Mouse (Mus musculus): ENCODE results near the gene Dcun1d1.

The Dcun1d1 gene

DNA sequence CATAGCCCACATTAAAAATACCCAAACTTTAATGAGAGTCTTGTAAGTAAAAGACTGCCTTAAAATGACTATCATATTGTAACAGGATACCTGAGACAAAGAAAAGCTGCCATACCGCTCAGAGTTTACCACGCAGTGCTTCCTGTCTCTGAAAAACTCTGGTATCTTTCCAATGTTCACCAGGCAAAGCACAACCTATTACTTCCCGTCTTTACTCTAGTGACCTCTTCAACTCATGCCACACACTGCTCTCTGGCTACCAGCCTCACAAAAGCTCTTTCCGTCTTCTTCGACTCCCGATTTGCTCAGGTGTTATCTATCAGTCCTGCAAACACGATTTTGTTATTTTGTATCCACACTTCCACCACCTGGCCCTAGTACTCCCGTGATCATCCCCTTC is 7.4 kb downstream of the Dcun1d1 start:
- DNase-seq, result no peak

DNA sequence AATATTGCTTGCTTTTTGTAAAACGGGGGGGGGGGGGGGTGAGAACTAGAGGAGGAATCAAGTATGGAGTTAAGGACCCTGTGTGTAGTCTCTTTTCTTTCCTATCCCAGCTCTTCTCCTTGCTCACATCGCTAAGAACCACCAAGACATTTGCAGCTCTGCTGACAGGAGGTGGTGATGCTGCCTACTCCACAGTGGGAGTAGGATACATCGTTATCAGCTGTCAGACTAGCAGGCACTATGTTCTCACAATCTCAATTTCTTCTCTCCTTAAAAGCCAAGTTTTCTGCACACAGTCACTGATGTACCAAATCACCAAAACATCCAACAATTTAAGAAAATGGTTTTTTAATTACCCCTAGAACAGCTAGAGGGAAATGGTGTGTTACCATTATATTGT is 7.8 kb downstream of the Dcun1d1 start:
- DNase-seq, result no peak

DNA sequence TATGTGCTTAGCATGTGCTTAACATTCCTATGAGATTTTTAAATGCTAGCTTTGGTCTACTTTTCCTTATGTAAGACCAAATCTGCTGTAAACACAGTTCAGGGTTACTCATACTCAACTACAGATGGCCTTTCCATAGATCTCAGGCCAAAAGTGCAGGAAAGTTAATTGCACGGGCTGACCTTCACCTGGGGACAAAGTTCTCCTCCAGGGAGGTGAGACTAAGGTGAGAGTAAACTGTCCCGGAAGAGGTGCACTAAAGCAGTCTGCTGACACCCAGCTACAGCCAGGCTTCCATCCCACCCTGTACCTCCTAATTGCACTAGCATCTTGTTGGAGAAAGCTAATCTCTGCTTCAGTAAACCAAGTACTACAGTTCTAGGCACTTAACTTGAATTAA is 11.4 kb downstream of the Dcun1d1 start:
- DNase-seq, result no peak

DNA sequence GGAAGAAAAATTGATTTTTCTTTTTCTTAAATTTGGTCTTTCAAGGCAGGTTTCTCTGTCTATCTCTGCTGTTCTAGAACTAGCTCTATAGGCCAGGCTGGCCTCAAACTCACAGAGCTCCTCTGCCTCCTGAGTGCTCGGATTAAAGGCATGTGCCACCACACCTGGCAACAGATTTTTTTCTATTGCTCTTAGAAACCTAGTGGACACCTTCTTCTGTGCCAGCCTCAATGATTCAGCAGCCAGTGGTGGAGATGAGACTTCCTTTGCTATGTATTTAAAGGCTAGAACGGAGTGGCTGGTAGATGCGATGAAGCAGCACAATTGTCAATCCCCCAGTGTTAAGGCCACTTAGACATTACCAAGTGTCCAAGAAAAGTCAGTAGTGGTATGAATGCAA is 13.2 kb downstream of the Dcun1d1 start:
- DNase-seq, result no peak

DNA sequence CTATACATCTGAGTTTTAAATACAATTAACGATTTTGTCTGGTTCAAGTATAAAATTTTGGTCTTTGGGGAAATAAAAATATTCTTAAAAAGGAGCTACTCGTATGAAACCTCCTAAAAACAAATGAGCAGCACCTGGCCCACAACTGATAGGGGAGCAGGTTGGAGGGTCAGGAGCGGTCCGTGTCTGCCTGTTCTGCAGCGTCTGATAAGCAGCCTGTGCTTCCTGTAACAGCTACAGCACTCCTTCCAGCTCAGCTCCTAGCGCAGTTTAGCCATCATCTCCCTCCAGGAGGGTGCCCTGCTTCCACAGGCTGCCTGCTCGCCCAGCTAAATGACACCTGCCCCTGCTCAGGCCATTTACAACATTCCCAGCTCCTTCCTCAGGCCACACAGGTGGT is 13.8 kb downstream of the Dcun1d1 start:
- DNase-seq, result no peak

DNA sequence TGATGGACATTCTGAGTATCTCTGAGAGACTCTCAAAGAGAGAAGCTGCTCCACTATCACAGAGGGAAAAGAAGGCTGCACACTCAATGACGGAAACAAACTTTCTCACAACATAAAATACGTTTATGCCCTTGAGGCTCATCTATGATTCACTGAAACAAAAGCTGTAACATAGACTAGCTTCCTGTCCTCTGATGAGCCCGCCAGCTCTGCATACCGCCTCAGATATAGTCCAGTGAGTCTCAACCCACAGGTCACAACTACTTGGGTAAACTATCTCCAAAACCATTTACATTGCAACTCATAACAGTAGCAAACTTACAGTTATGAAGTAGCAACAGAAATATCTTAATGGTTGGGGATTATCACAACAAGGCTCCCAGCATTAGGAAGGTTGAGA is 14.7 kb downstream of the Dcun1d1 start:
- no peak for DNase-seq

DNA sequence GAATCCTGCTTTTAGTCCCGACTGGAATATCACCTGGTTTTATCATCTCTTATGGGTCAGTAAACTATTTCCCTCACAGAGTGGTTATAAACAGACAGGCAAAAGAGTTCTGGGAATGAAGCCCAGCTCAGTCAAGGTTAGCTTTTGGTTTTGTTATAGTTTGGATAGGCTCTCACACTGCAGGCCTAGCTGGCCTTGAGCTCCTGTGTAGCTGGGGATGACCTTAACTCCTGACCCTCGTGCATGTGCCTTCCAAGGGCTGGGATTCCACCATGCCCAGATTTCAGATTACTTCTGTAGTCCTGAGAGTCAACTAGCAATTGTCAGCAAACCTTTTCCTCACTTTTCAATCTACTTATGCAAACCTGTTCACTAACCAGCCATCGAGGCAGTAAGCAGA is 19.0 kb downstream of the Dcun1d1 start:
- DNase-seq, result no peak

DNA sequence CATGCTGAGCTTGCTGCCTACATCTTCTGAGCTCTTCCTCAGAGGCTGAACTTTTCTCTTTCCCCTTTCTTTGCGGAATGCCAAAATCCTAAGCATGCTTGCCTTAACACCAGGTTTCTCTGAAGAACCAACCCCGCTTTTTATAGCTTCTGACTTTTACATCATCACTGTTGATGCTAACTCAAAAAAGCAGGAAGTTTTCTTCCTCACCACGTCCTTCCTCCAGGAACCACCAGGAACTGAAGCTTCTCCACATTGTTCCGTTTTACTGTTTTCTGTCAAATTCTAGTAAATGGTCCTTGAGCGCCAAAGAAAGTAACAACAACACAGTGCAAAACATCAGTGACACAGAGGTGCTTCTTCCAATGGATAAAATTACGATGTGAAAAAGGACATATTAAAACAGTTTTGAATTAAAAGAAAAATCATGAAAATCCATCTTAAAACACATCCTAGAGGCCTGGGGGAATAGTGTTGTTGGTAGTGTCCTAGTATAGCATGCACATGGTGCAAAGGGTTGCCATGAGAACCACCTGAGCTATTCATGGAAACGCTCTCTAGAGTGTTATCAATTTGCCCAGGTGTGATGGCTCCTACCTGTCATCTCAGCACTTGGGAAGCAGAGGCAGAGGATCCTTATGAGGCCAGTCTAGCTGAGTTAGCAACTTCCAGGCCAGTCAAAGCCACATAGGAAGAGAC is 28.1 kb downstream of the Dcun1d1 start:
- DNase-seq, result no peak

DNA sequence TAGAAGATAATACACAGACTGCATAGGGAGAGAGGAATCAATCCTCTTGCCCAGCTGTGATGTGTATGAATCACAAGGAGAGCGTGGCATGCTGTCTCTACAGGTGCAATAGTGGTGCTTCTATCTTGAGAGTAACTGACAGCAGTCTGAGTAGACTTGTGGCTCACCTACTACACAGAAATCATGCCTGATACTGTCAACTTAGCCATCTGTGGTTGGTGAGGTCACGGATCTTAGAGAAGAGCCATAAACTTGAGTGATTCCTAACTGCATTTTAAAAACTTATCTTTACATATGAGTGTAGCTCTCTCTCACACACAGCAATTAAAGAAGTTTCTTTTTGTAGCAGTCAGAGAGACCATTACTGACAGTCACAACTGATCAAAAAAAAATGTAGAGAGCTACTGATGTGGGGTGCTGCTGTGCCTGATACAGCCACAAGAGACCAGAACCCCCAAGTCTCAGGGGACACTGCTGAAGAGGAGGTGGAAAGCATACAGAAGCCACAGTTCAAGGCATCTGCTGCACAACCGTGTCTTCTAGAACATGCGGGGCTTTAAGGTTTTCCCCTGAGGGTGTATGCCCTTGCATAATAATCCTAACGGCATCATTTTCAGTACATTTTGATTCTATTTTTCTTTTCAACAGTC is 36.6 kb downstream of the Dcun1d1 start:
- DNase-seq, result no peak

DNA sequence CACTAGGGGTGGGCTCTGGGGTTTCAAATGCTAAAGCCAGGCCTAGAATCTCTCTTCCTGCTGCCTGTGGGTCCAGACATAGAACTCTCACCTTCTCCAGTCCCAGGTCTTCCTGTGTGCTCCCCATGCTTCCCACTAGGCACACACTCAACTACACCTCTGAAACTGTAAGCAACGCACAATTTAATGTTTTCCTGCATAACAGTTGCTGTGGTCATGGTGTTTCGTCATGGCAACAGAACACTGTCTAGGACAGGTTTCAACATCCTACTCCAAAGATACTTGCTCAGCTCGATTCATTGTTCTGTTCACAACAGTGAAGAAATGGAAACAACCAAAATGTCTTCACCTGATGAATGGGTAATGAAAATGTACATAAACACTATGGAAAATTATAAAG is 38.1 kb downstream of the Dcun1d1 start:
- no peak for DNase-seq

DNA sequence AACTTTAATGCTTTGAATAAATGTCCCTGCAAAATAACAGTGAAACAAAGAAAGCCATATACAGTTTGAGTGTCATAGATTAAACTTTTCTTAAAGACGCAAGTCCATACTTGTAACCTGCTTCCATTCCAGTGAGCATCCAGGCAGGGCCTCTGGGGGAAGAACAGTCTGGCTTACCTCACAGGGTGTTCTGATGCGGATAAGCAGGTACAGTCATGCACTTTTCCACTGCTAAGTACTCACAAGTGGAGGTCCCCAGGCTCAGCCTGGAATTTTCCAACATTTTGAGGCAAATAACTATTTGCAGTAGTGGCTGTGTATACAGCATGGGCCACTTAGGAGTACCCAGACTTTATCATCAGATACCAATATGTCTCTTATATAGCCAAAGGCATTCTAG is 39.3 kb downstream of the Dcun1d1 start:
- DNase-seq, result no peak

DNA sequence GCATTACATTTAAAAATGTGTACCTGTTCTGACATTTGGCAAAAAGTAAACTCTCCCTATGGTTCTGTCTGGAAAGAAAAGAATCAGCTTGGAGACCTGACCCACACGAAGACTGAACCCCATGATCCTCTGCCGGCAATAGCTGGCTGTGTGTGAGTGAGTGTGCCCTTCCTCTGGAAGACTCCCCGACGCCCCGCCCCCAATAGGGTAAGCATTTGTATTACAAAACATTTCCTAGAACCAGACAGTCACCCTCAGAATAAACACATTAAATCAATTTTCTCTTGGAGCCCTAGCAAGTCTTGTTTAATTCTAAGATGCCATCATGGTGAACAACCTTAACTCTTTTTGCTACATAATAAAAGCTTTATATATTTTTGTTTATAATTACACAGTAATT is 44.1 kb downstream of the Dcun1d1 start:
- no peak for DNase-seq

DNA sequence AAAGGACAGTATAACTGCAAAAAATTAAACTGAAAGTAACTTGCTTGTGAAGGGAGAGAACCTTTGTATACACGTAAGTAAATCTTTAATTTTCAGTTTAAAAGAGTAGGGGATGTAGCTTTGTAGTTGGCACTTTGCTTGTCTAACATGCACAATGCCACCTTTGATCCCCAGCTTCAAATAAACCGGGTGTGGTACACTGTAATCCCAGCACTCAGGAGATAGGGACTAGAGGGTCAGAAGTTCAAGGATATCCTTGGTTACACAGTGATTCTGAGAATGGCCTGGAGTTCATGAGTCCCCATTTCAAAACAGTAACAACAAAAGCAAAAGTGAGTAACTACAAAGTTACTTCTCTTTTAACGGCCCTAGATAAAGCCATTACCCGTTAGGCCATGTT is 46.1 kb downstream of the Dcun1d1 start:
- no peak for DNase-seq

DNA sequence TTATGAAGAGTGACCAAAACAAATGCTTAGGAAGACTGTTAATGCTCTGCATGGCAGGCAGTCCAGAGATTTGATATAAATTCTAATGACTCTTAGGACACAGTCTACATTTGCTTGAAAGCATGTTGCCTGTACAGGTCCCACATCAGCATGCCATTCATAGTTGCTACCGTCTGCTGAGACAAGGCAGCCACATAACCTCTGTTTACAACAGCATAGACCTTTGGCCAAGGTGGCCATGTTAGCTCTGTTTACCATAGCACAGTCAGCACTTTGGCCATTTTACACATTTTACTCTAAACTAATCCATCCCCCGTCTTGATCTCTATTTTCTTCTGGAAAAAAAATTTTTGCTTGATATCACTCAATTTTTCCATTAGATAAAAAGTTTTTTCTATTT is 47.7 kb downstream of the Dcun1d1 start:
- no peak for DNase-seq

DNA sequence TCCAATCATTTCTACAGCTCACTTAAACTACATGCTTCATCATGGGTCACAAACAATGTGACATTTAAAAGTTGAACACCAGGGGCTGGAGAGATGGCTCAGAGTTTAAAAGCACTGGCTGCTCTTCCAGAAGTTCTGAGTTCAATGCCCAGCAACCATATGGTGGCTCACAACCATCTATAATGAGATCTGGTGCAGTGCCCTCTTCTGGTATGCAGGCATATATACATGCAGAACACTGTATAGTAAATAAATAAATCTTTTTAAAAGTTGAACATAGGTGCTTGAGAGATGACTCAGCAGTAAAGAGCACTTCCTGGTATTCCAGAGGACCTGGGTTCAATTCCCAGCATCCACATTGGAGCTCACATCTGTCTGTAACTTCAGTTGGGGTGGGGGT is 54.0 kb downstream of the Dcun1d1 start:
- no peak for DNase-seq

DNA sequence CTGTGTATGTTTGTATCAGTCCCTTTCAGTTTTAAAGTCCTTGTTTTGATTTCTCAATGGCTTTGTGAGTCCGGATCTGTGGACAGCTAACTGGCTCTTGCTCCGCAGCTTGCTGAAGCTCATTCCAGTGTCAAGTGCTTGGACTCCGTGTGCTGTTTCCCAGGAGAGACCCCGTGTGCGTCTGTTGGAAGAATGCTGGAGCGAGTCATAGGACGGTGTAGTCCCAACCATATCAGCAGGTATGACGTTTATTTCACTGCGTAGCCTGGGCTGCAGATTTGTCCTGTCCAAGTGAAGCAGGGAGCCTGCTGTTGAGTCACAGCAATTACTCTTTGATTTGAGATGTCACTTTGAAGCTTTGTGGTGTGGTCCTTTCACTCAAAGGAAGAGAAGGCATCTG is 87.9 kb downstream of the Dcun1d1 start:
- no peak for DNase-seq

Measured in cerebellum, adult 11 months (tissue).